Mouse (Mus musculus): ENCODE measurements around the gene Btbd8. TPM values are rescaled to one million over a fixed set of nuclear protein-coding genes. Genes with fewer than 3 reads are reported as not detected.

Btbd8 gene
- polyA plus RNA-seq, 1 experiment: 1.2 TPM

DNA sequence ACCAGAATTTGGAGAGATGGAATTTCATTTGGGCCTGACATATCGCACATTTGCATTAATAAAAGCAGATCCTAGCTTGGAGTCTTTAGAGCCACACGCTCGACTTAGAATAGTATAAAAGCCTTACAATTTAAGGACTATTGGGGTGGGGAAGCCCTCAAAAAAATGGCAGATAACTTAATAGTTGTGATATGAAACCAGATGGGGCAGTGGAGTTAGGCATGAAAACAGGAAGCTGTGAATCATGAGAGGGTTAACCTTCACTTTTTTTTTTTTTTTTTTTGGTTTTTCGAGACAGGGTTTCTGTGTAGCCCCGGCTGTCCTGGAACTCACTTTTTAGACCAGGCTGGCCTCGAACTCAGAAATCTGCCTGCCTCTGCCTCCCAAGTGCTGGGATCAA is 1.6 kb upstream of the Btbd8 start:
- H3K36me3 ChIP-seq (ENCODE audit: control insufficient read depth, insufficient read depth, low read length): no peaks in the 10 kb centered on the region
- TF ChIP-seq CTCF (conservative IDR thresholded peaks at IDR 0.05; ENCODE audit: insufficient read depth, insufficient read length, low read depth, low read length) (no peak), POLR2A (IDR thresholded peaks at IDR 0.05; ENCODE audit: low read depth, low read length) (no peak)
- no peak overlapping the region for H3K4me3 ChIP-seq (ENCODE audit: insufficient read depth, low read depth, low read length)
- no peaks in the 10 kb centered on the region for H3K4me1 ChIP-seq (ENCODE audit: control insufficient read depth, insufficient read depth, low read length)
- no peak for DNase-seq
- H3K27me3 ChIP-seq (replicated peaks; ENCODE audit: control insufficient read depth, insufficient read depth, low read length): no peaks in the 10 kb centered on the region
- WGBS: 89% methylated on average over 6 of the region's 6 CpGs
- H3K27ac ChIP-seq (ENCODE audit: insufficient read depth, low read depth, low read length): no peak overlapping the region

DNA sequence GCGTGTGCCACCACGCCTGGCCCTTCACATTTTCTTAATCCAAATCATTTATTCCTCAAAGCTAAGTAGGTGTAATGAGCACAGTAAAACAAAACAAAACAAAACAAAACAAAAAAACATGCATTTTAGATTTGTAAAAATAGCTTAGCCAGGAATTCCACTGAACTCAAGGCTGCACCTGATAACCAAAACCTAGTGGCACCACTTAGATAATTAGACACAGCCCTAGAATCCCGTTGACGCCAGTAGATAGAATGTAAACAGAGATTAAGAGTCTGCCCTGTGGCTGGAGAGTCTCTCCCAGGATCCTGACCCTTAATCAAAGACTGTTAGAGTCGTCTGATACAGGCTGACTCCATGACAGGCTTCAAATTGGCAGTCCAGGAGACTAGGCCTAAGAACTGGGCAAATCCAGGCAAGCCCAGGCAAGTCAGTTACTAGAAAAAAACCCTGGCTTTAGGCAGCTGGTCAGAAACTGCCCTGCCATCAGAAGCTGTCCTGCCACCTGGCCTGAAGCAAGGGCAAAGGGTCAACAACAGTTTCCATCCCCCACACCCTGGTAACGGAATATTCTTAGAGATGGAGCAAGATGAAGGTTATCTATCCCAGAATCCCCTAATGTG is 1.1 kb upstream of the Btbd8 start:
- WGBS: 88% methylated on average over 6 of the region's 6 CpGs
- TF ChIP-seq CTCF (conservative IDR thresholded peaks at IDR 0.05; ENCODE audit: insufficient read depth, insufficient read length, low read depth, low read length) (no peak), POLR2A (IDR thresholded peaks at IDR 0.05; ENCODE audit: low read depth, low read length) (no peak)

GRCm38 (mm10) chr5:107438353-107438752 is 556 bp downstream of the Btbd8 start:
- peak overlapping the region; percentile 65; the same call in 1 of the 2 replicates for H3K27ac ChIP-seq (ENCODE audit: insufficient read depth, low read depth, low read length)
- H3K4me1 ChIP-seq (ENCODE audit: control insufficient read depth, insufficient read depth, low read length): no peaks in the 10 kb centered on the region
- DNase-seq: no peak
- H3K4me3 ChIP-seq (ENCODE audit: insufficient read depth, low read depth, low read length): peak overlapping the region; percentile 76
- no peak for TF ChIP-seq POLR2A (IDR thresholded peaks at IDR 0.05; ENCODE audit: low read depth, low read length)
- TF ChIP-seq CTCF (conservative IDR thresholded peaks at IDR 0.05; ENCODE audit: insufficient read depth, insufficient read length, low read depth, low read length): no peak
- WGBS: 15% methylated on average over 7 of the region's 7 CpGs
- H3K27me3 ChIP-seq (replicated peaks; ENCODE audit: control insufficient read depth, insufficient read depth, low read length): no peaks in the 10 kb centered on the region
- H3K36me3 ChIP-seq (ENCODE audit: control insufficient read depth, insufficient read depth, low read length): no peaks in the 10 kb centered on the region

More for the DNA sequence above, 1.1 kb upstream of the Btbd8 start:
- no peak overlapping the region for H3K4me3 ChIP-seq (ENCODE audit: insufficient read depth, low read depth, low read length)
- no peaks in the 10 kb centered on the region for H3K36me3 ChIP-seq (ENCODE audit: control insufficient read depth, insufficient read depth, low read length)
- no peak for DNase-seq
- no peaks in the 10 kb centered on the region for H3K27me3 ChIP-seq (replicated peaks; ENCODE audit: control insufficient read depth, insufficient read depth, low read length)
- no peaks in the 10 kb centered on the region for H3K4me1 ChIP-seq (ENCODE audit: control insufficient read depth, insufficient read depth, low read length)
- no peak overlapping the region for H3K27ac ChIP-seq (ENCODE audit: insufficient read depth, low read depth, low read length)

DNA sequence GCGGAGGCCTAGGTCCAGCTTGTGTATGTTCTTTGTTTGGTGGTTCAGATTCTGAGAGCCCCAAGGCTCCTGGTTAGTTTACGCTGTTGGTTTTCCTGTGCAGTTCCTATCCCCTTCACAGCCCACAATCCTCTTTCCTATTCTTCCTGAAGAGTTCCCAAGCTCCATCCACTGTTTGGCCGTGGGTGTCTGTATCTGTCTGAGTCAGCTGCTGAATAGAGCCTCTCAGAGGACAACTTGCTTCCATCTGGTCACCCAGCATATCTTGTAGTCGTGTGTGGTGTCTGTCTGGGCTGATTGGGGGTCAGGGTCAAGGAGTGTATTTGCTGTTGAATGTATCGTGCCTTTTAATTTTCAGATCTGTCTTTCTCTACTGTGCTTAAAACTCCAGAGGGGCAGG is 4.1 kb downstream of the Btbd8 start:
- Histone ChIP-seq H3K4me1 (ENCODE audit: control insufficient read depth, insufficient read depth, low read length) (no peaks in the 10 kb centered on the region), H3K27me3 (replicated peaks; ENCODE audit: control insufficient read depth, insufficient read depth, low read length) (no peaks in the 10 kb centered on the region), H3K4me3 (ENCODE audit: insufficient read depth, low read depth, low read length) (no peak overlapping the region), H3K27ac (ENCODE audit: insufficient read depth, low read depth, low read length) (no peak overlapping the region), H3K36me3 (ENCODE audit: control insufficient read depth, insufficient read depth, low read length) (no peaks in the 10 kb centered on the region)
- DNase-seq: no peak
- WGBS: 85% methylated on average over 5 of the region's 5 CpGs
- TF ChIP-seq CTCF (conservative IDR thresholded peaks at IDR 0.05; ENCODE audit: insufficient read depth, insufficient read length, low read depth, low read length): no peak
- TF ChIP-seq POLR2A (IDR thresholded peaks at IDR 0.05; ENCODE audit: low read depth, low read length): no peak

DNA sequence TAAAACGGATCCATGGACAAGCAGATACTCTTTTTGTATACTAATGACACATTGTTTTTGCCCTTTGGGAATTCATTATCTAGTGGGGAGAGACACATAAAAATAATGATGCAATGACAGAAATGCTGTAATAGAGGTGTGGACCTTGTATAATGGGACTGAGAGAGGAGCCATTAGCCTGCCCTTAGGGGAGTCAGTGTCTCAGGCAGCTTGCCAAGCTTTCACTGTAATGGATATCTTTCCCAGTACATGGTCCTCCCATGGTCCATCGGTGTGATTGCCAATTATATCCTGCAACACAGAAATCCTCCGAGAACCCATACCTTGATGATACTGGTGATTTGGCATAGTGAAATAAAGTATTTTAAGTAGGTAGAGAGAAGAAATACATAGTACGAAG is 6.5 kb downstream of the Btbd8 start:
- Histone ChIP-seq H3K4me3 (ENCODE audit: insufficient read depth, low read depth, low read length) (no peak overlapping the region), H3K36me3 (ENCODE audit: control insufficient read depth, insufficient read depth, low read length) (no peaks in the 10 kb centered on the region), H3K4me1 (ENCODE audit: control insufficient read depth, insufficient read depth, low read length) (no peaks in the 10 kb centered on the region), H3K27me3 (replicated peaks; ENCODE audit: control insufficient read depth, insufficient read depth, low read length) (no peaks in the 10 kb centered on the region), H3K27ac (ENCODE audit: insufficient read depth, low read depth, low read length) (no peak overlapping the region)
- 90% methylated on average over 4 of the region's 4 CpGs for WGBS
- no peak for TF ChIP-seq CTCF (conservative IDR thresholded peaks at IDR 0.05; ENCODE audit: insufficient read depth, insufficient read length, low read depth, low read length)
- no peak for TF ChIP-seq POLR2A (IDR thresholded peaks at IDR 0.05; ENCODE audit: low read depth, low read length)
- no peak for DNase-seq

- Histone ChIP-seq H3K4me1 (ENCODE audit: control insufficient read depth, insufficient read depth, low read length) (no peaks in the 10 kb centered on the region), H3K27me3 (replicated peaks; ENCODE audit: control insufficient read depth, insufficient read depth, low read length) (no peaks in the 10 kb centered on the region), H3K27ac (ENCODE audit: insufficient read depth, low read depth, low read length) (no peak overlapping the region), H3K36me3 (ENCODE audit: control insufficient read depth, insufficient read depth, low read length) (no peaks in the 10 kb centered on the region), H3K4me3 (ENCODE audit: insufficient read depth, low read depth, low read length) (no peak overlapping the region)
- no peak for DNase-seq
- 92% methylated on average over 4 of the region's 4 CpGs for WGBS
- TF ChIP-seq POLR2A (IDR thresholded peaks at IDR 0.05; ENCODE audit: low read depth, low read length) (no peak), CTCF (conservative IDR thresholded peaks at IDR 0.05; ENCODE audit: insufficient read depth, insufficient read length, low read depth, low read length) (no peak)
Measured at GRCm38 (mm10) chr5:107447977-107448376, 10.2 kb downstream of the Btbd8 start.

DNA sequence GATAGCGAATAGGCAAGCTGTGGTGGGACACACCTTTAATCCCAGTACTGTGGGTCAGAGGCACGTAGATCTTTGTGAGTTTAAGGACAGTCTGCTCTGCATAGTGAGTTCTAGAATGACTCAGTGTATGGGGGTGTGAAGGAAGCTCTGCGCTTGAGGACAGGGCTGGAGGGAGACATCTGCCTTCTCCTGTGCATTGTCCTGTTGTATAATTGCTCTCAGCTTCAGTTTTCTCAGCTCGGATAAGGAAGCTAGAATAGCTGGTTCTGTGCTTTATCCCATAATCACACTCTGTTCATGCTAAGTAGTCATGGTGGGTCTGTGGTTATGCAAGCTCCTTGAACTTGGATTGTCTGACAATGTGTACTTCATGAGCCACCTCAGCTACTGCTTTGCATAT is 11.0 kb downstream of the Btbd8 start:
- no peak overlapping the region for H3K27ac ChIP-seq (ENCODE audit: insufficient read depth, low read depth, low read length)
- H3K4me1 ChIP-seq (ENCODE audit: control insufficient read depth, insufficient read depth, low read length): no peaks in the 10 kb centered on the region
- TF ChIP-seq CTCF (conservative IDR thresholded peaks at IDR 0.05; ENCODE audit: insufficient read depth, insufficient read length, low read depth, low read length) (no peak), POLR2A (IDR thresholded peaks at IDR 0.05; ENCODE audit: low read depth, low read length) (no peak)
- no peak for DNase-seq
- no peaks in the 10 kb centered on the region for H3K27me3 ChIP-seq (replicated peaks; ENCODE audit: control insufficient read depth, insufficient read depth, low read length)
- H3K4me3 ChIP-seq (ENCODE audit: insufficient read depth, low read depth, low read length): no peak overlapping the region
- H3K36me3 ChIP-seq (ENCODE audit: control insufficient read depth, insufficient read depth, low read length): no peaks in the 10 kb centered on the region
- 95% methylated on average over 4 of the region's 4 CpGs for WGBS

All from kidney, adult 2 months (tissue).